Mouse (Mus musculus): ENCODE measurements around the gene Bnip2. TPM values are rescaled to one million over a fixed set of nuclear protein-coding genes. Genes with fewer than 3 reads are reported as not detected.

Gene Bnip2
- total RNA-seq, 2 experiments from 2014 or later = 90.7 to 114 TPM

DNA sequence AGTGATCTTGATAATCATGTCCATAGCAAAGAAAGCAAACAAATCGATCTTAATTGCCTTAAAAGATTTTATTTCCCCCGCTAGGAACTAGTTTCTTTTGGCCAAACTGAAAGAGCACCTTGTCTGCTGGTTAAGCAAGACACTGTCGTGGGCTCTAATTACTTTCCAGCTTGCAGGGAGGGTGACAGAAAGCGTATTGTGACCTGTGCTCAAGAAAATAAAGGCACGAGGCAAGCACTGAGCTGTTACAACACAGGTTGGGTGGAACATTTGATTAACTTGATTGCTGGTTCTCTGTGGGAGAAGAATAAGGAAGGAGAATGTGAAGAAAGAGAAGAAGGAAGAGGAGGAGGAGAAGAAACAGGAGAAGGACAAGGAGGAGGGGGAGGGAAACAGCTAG lies 59.0 kb downstream of the Bnip2 start:
- DNase-seq = no peak

DNA sequence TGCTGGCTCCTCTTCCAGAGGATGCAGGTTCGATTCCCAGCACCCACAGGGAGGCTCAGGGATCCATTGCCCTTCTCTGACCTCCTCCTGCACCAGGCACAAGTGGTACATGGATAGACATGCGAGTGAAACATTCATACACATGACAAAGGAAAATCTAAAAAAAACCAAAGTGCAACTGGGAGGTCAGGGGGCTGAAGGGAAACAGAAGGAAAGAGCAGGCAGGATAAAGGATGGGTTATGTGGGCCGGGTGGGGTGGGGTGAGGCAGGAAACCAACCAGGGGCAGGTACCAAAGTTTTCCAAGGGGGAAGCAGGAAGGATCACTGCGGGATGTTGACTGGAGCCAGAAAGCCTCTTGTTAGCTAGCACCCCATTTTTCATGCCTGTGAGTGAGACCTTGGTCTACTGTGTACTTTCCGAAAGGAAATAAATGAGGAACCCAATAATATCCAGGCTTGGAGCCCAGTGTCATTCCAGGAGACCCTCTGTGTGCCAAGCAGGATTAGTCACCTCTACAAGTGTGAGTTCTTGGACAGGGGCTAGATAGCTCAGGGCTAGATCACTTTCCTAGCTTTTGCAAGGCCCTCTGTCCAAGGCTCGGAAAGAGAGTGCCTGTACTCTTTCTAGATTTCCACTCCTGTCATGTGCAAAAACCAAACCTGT lies 59.6 kb downstream of the Bnip2 start:
- peak; percentile 25 to 44 for DNase-seq

DNA sequence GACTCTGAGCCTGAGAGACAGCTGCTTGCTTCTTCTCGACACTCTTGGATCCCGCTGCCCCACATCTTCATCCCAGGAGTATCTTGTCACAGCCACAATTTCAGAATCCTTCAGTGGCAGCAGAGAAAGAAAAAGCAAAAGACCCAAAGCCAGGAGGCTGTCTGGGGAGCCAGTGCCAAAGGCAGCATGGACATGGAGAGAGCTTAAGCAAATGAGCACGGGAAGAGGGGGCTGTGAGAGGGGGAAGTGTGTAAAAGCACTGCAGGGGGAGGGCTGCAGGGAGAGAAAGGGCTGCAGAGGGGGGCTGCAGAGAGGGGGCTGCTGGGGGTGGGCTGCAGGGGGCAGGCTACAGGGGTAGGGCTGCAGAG lies 60.1 kb downstream of the Bnip2 start:
- no peak for DNase-seq

DNA sequence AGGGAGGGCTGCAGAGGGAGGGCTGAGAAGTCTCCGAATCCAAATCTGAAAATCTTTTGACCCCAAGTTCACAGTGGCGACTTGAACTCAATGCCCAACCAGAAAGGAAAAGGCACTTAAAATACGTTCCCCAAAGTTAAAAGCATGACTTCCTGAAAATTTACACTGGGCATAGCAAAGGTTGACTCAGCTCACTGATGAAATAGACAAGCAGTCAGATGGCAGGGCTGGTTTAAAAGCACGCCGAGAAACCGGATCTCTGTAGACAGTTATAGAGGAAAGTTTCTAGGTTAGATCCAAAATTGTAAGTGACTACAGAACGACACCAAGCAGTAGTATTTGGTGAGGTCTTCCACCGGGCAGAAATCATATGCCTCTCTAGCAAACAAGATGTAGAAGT lies 60.6 kb downstream of the Bnip2 start:
- DNase-seq = no peak

DNA sequence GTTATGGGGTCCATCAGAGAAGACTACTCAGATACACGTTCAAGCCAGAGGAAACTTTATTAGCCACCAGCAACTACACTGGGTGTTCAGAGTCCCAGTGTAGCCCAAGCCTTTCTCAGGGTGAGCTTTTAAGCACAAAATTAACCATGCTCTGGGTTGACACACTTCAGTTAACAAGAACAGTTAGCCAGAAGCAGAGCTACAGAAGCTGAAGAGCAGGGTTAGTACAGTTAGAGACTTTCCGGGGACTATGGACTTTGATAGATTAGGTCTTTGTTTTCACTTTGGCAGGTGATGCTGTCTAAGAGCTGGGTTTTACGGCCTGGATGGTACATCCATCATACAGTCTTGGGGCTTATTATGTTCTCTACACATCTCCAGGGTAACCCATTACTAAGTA lies 63.5 kb downstream of the Bnip2 start:
- DNase-seq = no peak

DNA sequence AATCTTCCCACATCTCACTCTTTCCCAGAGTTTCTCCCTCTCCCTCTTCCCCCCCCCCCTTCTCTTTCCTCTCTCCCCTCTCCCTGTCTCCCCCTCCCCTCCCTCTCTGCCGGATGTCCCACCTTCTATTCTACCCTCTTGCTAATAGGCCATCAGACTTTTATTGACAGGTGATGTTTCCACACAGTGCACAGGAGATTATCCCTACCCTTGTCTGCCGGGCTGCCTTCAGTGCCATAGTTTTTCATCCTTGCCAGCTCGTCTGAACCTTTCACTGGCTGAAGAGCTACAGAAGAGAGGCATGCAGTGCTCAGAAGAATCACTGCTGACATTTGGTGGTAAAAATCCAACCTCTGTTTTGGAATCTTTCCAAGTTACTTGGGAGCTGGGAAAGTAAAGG lies 64.1 kb downstream of the Bnip2 start:
- no peak for DNase-seq

Other genes starting within 250 kb of the Bnip2 start
- gene Foxb1, start 228.5 kb upstream of the Bnip2 start, total RNA-seq (2021) = not detected
- 10 to 100 TPM; 83.7 to 87.3 TPM for gene Gtf2a2, start 23.1 kb downstream of the Bnip2 start, total RNA-seq (2021)
- not detected for gene Gcnt3, start 48.6 kb downstream of the Bnip2 start, total RNA-seq (2021)
- gene Fam81a, start 153.1 kb downstream of the Bnip2 start, total RNA-seq (2021) = 1 to 10 TPM; 2.8 to 3.1 TPM
- gene Myo1e, start 217.9 kb downstream of the Bnip2 start, total RNA-seq (2021) = 10 to 100 TPM; 20.6 to 26.8 TPM

Data from adrenal gland, postnatal 36 days (tissue).